Mouse (Mus musculus) forebrain, embryonic 14.5 days (tissue): ENCODE measurements at regions not wholly inside any gene's neighbourhood (a gene's known extent, or its start where the extent isn't known, plus 50 kb on each side); places are given as distances from the start of the nearest gene placed in this dataset.

Experiments
- ATAC-seq: fragments of 200-750 bp; cut with Nextera tagmentation; 2 replicates; pipeline ENCODE4 v1.8.0; 2017; ENCODE audit warnings: mild to moderate bottlenecking, moderate library complexity
- DNase-seq: peaks from one replicate; pipeline ENCODE4 v3.0.0-alpha.2; 2015; ENCODE audit warnings: low spot score
- H3K27ac ChIP-seq: fragments of 300-500 bp; sonication (generic); 2 replicates; pipeline ENCODE4 v1.5.1; 2014; ENCODE audit warnings: low read depth, mild to moderate bottlenecking, control low read depth, low read length, moderate library complexity
- H3K27me3 ChIP-seq: fragments of 300-500 bp; sonication (generic); replicated peaks from 2 replicates; pipeline ENCODE4 v1.6.1; 2014; ENCODE audit warnings: low read length, control low read depth, mixed read lengths; ENCODE audit not compliant: control insufficient read depth, insufficient read depth
- H3K36me3 ChIP-seq: fragments of 300-500 bp; sonication (generic); 2 replicates; pipeline ENCODE4 v1.6.1; 2014; ENCODE audit warnings: low read length, control low read depth; ENCODE audit not compliant: control insufficient read depth, insufficient read depth
- H3K4me1 ChIP-seq: fragments of 300-500 bp; sonication (generic); 2 replicates; pipeline ENCODE4 v1.6.1; 2014; ENCODE audit warnings: antibody characterized with exemption, low read length, control low read depth; ENCODE audit not compliant: control insufficient read depth, insufficient read depth
- H3K4me2 ChIP-seq: fragments of 300-500 bp; sonication (generic); 2 replicates; pipeline ENCODE4 v1.6.1; 2014; ENCODE audit warnings: mild to moderate bottlenecking, control low read depth, low read length
- H3K4me3 ChIP-seq: fragments of 300-500 bp; sonication (generic); 2 replicates; pipeline ENCODE4 v1.5.1; 2014; ENCODE audit warnings: low read depth, low read length, control low read depth
- H3K9ac ChIP-seq: fragments of 300-500 bp; sonication (generic); 2 replicates; pipeline ENCODE4 v1.6.1; 2014; ENCODE audit warnings: mild to moderate bottlenecking, low read length, control low read depth, moderate library complexity
- H3K9me3 ChIP-seq: fragments of 300-500 bp; sonication (generic); replicated peaks from 2 replicates; pipeline ENCODE4 v1.6.1; 2016; ENCODE audit warnings: low read length, control low read depth, mixed read lengths; ENCODE audit not compliant: control insufficient read depth
- WGBS: fragments of 180-500 bp; shearing (Covaris S2); extraction: QIAGEN DNeasy Blood & Tissue Kit; methylation state at CpG from one replicate; pipeline ENCODE4 v1.1.7; 2014; 5-methylcytosine and 5-hydroxymethylcytosine counted together

- WGBS: 60% methylated on average over 13 of the region's 13 CpGs
- no peaks in the 10 kb centered on the region for H3K9me3 ChIP-seq
- no peaks in the 10 kb centered on the region for H3K27me3 ChIP-seq
- no peak overlapping the region for H3K9ac ChIP-seq
- H3K4me1 ChIP-seq: no peaks in the 10 kb centered on the region; the same call in 1 of the 2 replicates
- H3K4me2 ChIP-seq: no peak overlapping the region
- no peaks in the 10 kb centered on the region for H3K36me3 ChIP-seq
- H3K4me3 ChIP-seq: no peak overlapping the region
- H3K27ac ChIP-seq: no peak overlapping the region
- DNase-seq (no peak), ATAC-seq (no peak)
These were observed 239.4 kb downstream of the Gm45692 start for GRCm38 (mm10) chr8:26358711-26359136.

- 90% methylated on average over 5 of the region's 5 CpGs for WGBS
- Histone ChIP-seq H3K4me3 (no peak overlapping the region), H3K4me1 (no peaks in the 10 kb centered on the region; the same call in 1 of the 2 replicates), H3K9ac (no peak overlapping the region), H3K9me3 (no peaks in the 10 kb centered on the region), H3K27ac (no peak overlapping the region), H3K4me2 (no peak overlapping the region), H3K27me3 (no peaks in the 10 kb centered on the region), H3K36me3 (no peaks in the 10 kb centered on the region)
- ATAC-seq: no peak
- DNase-seq: no peak
These were observed 243.0 kb downstream of the Gm45692 start for GRCm38 (mm10) chr8:26362366-26362765.

- no peaks in the 10 kb centered on the region for H3K27me3 ChIP-seq
- WGBS: 60% methylated on average over 4 of the region's 4 CpGs
- DNase-seq: no peak
- H3K27ac ChIP-seq: no peak overlapping the region
- no peaks in the 10 kb centered on the region for H3K9me3 ChIP-seq
- no peaks in the 10 kb centered on the region for H3K36me3 ChIP-seq
- no peak overlapping the region for H3K9ac ChIP-seq
- H3K4me3 ChIP-seq: no peak overlapping the region
- no peak overlapping the region for H3K4me2 ChIP-seq
- H3K4me1 ChIP-seq: no peaks in the 10 kb centered on the region
- ATAC-seq: no peak
These were observed 244.3 kb downstream of the Gm45692 start for GRCm38 (mm10) chr8:26363616-26364015.

- H3K27ac ChIP-seq: no peak overlapping the region
- H3K4me3 ChIP-seq: no peak overlapping the region
- no peaks in the 10 kb centered on the region for H3K36me3 ChIP-seq
- ATAC-seq: no peak
- no peaks in the 10 kb centered on the region for H3K27me3 ChIP-seq
- no peak overlapping the region for H3K4me2 ChIP-seq
- no peak for DNase-seq
- no peak overlapping the region for H3K9ac ChIP-seq
- no peaks in the 10 kb centered on the region for H3K9me3 ChIP-seq
- H3K4me1 ChIP-seq: no peaks in the 10 kb centered on the region
- WGBS: 79% methylated on average over 4 of the region's 4 CpGs
These were observed 245.3 kb downstream of the Gm45692 start for GRCm38 (mm10) chr8:26364637-26365036.

- DNase-seq: peak; percentile 70
- no peak for ATAC-seq
- Histone ChIP-seq H3K27me3 (no peaks in the 10 kb centered on the region), H3K4me2 (no peak overlapping the region), H3K9me3 (no peaks in the 10 kb centered on the region), H3K4me1 (no peaks in the 10 kb centered on the region), H3K36me3 (no peaks in the 10 kb centered on the region), H3K4me3 (no peak overlapping the region), H3K9ac (no peak overlapping the region), H3K27ac (no peak overlapping the region)
- WGBS: 33% methylated on average over 3 of the region's 3 CpGs
These were observed 261.3 kb downstream of the Gm45692 start for GRCm38 (mm10) chr8:26380668-26381067.

GRCm38 (mm10) chr8:26382426-26382825, 263.1 kb downstream of the Gm45692 start:
- H3K4me1 ChIP-seq: no peaks in the 10 kb centered on the region
- no peak overlapping the region for H3K4me3 ChIP-seq
- H3K4me2 ChIP-seq: no peak overlapping the region
- 90% methylated on average over 7 of the region's 7 CpGs for WGBS
- H3K27ac ChIP-seq: no peak overlapping the region
- H3K9me3 ChIP-seq: no peaks in the 10 kb centered on the region
- no peaks in the 10 kb centered on the region for H3K36me3 ChIP-seq
- no peak overlapping the region for H3K9ac ChIP-seq
- no peaks in the 10 kb centered on the region for H3K27me3 ChIP-seq
- no peak for DNase-seq
- no peak for ATAC-seq

- no peak overlapping the region for H3K27ac ChIP-seq
- H3K4me3 ChIP-seq: no peak overlapping the region
- no peaks in the 10 kb centered on the region for H3K4me1 ChIP-seq
- ATAC-seq (no peak), DNase-seq (no peak)
- H3K36me3 ChIP-seq: no peaks in the 10 kb centered on the region
- 55% methylated on average over 3 of the region's 3 CpGs for WGBS
- H3K9ac ChIP-seq: no peak overlapping the region
- H3K4me2 ChIP-seq: no peak overlapping the region
- H3K9me3 ChIP-seq: no peaks in the 10 kb centered on the region
- no peaks in the 10 kb centered on the region for H3K27me3 ChIP-seq
These were observed 264.6 kb downstream of the Gm45692 start for GRCm38 (mm10) chr8:26383886-26384285.

GRCm38 (mm10) chr8:26384305-26384993, 265.1 kb downstream of the Gm45692 start:
- no peaks in the 10 kb centered on the region for H3K36me3 ChIP-seq
- H3K4me1 ChIP-seq: no peaks in the 10 kb centered on the region
- no peak overlapping the region for H3K4me3 ChIP-seq
- H3K27ac ChIP-seq: no peak overlapping the region
- DNase-seq (peak; percentile 10), ATAC-seq (no peak)
- WGBS: 8% methylated on average over 3 of the region's 3 CpGs
- no peaks in the 10 kb centered on the region for H3K27me3 ChIP-seq
- no peak overlapping the region for H3K9ac ChIP-seq
- no peaks in the 10 kb centered on the region for H3K9me3 ChIP-seq
- no peak overlapping the region for H3K4me2 ChIP-seq

- ATAC-seq: no peak
- Histone ChIP-seq H3K27ac (no peak overlapping the region), H3K9me3 (no peaks in the 10 kb centered on the region), H3K4me2 (no peak overlapping the region), H3K9ac (no peak overlapping the region), H3K4me1 (no peaks in the 10 kb centered on the region), H3K36me3 (no peaks in the 10 kb centered on the region), H3K4me3 (no peak overlapping the region), H3K27me3 (no peaks in the 10 kb centered on the region)
- WGBS: 13% methylated on average over 6 of the region's 6 CpGs
- DNase-seq: peak; percentile 8
These were observed 265.6 kb downstream of the Gm45692 start for GRCm38 (mm10) chr8:26384994-26385345.
